Mouse (Mus musculus) liver, embryonic 16.5 days (tissue): Measurements from ENCODE around the gene Vps16. TPM values are rescaled to one million over a fixed set of nuclear protein-coding genes. Genes with fewer than 3 reads are reported as not detected.

Experiments used
- ATAC-seq: fragments of 200-750 bp; cut with Nextera tagmentation; 2 replicates; pipeline ENCODE4 v1.8.0; 2017; ENCODE audit warnings: low read depth, mild to moderate bottlenecking, moderate number of reproducible peaks, moderate library complexity
- H3K27ac ChIP-seq: fragments of 300-500 bp; sonication (generic); 2 replicates; pipeline ENCODE4 v1.5.1; 2014; ENCODE audit warnings: mild to moderate bottlenecking, low read length
- H3K27me3 ChIP-seq: fragments of 300-500 bp; sonication (generic); 2 replicates; pipeline ENCODE4 v1.6.1; 2014; ENCODE audit warnings: low read depth, low read length, mixed read lengths; ENCODE audit not compliant: control insufficient read depth, insufficient read depth
- H3K36me3 ChIP-seq: fragments of 300-500 bp; sonication (generic); 2 replicates; pipeline ENCODE4 v1.6.1; 2014; ENCODE audit warnings: mild to moderate bottlenecking; ENCODE audit not compliant: control insufficient read depth, insufficient read depth
- H3K4me1 ChIP-seq: fragments of 300-500 bp; sonication (generic); 2 replicates; pipeline ENCODE4 v1.6.1; 2014; ENCODE audit warnings: low read depth, low read length, mixed read lengths; ENCODE audit not compliant: control insufficient read depth
- H3K4me2 ChIP-seq: fragments of 300-500 bp; sonication (generic); 2 replicates; pipeline ENCODE4 v1.6.1; 2014; ENCODE audit warnings: low read depth, low read length, mixed read lengths
- H3K4me3 ChIP-seq: fragments of 300-500 bp; sonication (generic); 2 replicates; pipeline ENCODE4 v1.5.1; 2014; ENCODE audit warnings: low read depth, mild to moderate bottlenecking, low read length
- H3K9ac ChIP-seq: fragments of 300-500 bp; sonication (generic); 2 replicates; pipeline ENCODE4 v1.6.1; 2014; ENCODE audit warnings: low read depth, low read length
- H3K9me3 ChIP-seq: fragments of 300-500 bp; sonication (generic); replicated peaks from 2 replicates; pipeline ENCODE4 v1.6.1; 2016; ENCODE audit warnings: low read length; ENCODE audit not compliant: control insufficient read depth
- WGBS: fragments of 180-500 bp; shearing (Covaris S2); extraction: QIAGEN DNeasy Blood & Tissue Kit; methylation state at CpG from one replicate; pipeline ENCODE4 v1.1.7; 2014; ENCODE audit not compliant: insufficient replicate concordance; 5-methylcytosine and 5-hydroxymethylcytosine counted together
- polyA plus RNA-seq: library from polyadenylated mRNA; unstranded; fragments of >200 nt; fragmentation: Nextera tagmentation; extraction: Ambion mirVana; gene quantifications from 2 replicates; pipeline ENCODE4 v1.2.1, GENCODE M21; 2015

Vps16 gene
- polyA plus RNA-seq, 1 experiment from 2014 or later: 33.0 TPM

DNA sequence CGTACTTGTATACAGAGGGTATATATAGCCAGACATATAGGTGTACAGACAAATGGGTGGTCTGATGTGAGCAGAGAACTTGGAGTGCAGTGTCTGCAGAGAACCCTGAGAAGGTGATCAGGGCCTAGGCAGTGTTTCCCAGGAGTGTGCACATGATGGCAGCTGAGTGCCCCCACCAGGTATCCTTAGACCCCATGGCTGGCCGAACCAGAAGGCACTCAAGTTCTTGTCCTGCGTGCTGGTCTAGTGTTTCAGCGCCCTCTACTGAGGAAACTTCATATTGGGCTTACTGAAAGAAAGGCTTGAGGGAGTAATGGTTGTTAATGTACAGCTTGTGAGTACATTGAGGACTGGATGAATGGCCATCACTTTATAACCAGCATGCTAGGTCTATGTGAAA is 9.0 kb downstream of the Vps16 start:
- H3K9me3 ChIP-seq: no peaks in the 10 kb centered on the region
- H3K4me1 ChIP-seq: peaks cover 2% of the 10 kb centered on the region
- WGBS: 20% methylated on average over 4 of the region's 4 CpGs
- peak; percentile 9; the same call in 1 of the 2 replicates for ATAC-seq
- no peak overlapping the region for H3K27ac ChIP-seq
- peaks cover 5% of the 10 kb centered on the region for H3K36me3 ChIP-seq
- no peak overlapping the region for H3K9ac ChIP-seq
- no peaks in the 10 kb centered on the region for H3K27me3 ChIP-seq
- H3K4me2 ChIP-seq: no peak overlapping the region
- H3K4me3 ChIP-seq: no peak overlapping the region

DNA sequence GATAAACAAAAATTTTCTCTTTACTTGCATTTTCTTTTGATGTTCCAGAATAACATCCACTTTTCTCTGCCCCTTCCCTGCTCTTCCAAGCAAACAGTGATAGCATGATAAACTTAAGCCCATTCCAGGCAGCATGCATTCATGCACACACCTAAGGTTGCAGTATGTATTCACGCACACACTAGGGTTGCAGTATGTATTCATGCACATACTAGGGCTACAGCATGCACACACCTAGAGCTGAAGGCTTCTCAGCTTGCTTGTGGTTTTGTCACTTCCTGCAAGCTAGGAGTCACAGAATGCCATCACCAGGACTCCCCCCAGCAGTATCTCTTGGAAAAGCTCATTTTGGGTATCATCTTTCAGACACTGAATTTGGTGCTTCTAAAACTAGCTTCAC is 12.6 kb downstream of the Vps16 start:
- H3K27me3 ChIP-seq: no peaks in the 10 kb centered on the region
- H3K27ac ChIP-seq: no peak overlapping the region
- H3K4me2 ChIP-seq: no peak overlapping the region
- 76% methylated on average over 1 of the region's 1 CpGs for WGBS
- H3K4me3 ChIP-seq: no peak overlapping the region
- ATAC-seq: no peak
- no peaks in the 10 kb centered on the region for H3K9me3 ChIP-seq
- no peak overlapping the region for H3K9ac ChIP-seq
- H3K4me1 ChIP-seq: peaks cover 5% of the 10 kb centered on the region; the same call in 1 of the 2 replicates
- H3K36me3 ChIP-seq: peaks cover 22% of the 10 kb centered on the region

DNA sequence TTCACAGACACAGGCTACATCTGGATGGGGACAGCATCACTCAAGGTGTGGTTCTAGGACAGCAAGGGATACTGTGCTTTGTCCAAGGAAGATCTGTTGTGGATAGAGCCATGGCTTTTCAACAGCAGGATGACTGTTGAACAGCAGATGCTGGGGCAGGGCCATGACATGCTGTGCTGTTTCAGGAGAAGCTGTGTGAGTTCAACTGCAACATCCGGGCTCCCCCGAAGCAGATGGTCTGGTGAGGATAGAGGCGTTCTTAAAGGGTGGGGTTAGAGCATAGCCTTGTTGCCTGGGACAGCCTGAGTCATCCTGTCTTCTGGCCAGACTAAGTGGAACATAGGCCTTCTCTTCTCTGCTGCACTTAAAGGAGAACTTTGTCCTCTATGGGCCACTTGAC is 14.7 kb downstream of the Vps16 start:
- H3K4me2 ChIP-seq: no peak overlapping the region
- peaks cover 39% of the 10 kb centered on the region for H3K36me3 ChIP-seq
- no peak overlapping the region for H3K27ac ChIP-seq
- H3K9me3 ChIP-seq: no peaks in the 10 kb centered on the region
- no peaks in the 10 kb centered on the region for H3K27me3 ChIP-seq
- ATAC-seq: no peak
- no peak overlapping the region for H3K4me3 ChIP-seq
- H3K4me1 ChIP-seq: peaks cover 12% of the 10 kb centered on the region
- no peak overlapping the region for H3K9ac ChIP-seq
- 85% methylated on average over 3 of the region's 3 CpGs for WGBS

DNA sequence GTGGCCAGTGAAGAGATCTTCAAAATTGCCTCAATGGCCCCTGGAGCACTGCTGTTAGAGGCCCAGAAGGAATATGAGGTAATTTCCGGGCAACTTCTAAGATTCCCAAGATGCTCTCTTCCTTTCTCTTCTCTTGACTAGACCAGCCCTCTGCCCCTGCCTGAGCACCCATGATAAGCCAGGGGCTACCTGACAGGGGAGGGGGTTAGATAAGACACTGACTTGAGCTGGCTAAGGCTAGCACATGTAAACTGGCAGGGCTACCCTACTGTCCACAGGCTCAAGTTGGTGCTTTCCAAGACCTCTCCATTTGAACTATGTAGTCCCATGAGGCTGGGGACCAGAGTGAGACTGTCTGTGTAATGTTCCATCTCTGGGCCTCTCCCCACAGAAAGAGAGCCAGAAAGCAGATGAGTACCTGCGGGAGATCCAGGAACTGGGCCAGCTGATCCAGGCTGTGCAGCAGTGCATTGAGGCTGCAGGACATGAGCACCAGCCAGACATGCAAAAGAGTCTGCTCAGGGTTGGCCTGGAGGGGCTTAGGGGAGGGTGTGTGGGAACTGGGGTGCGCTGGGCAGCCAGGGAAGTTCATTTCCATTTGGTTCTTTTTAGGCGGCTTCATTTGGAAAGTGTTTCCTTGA is 15.8 kb downstream of the Vps16 start:
- no peaks in the 10 kb centered on the region for H3K9me3 ChIP-seq
- 69% methylated on average over 4 of the region's 4 CpGs for WGBS
- no peak overlapping the region for H3K9ac ChIP-seq
- H3K4me1 ChIP-seq: peaks cover 12% of the 10 kb centered on the region
- H3K27me3 ChIP-seq: no peaks in the 10 kb centered on the region
- H3K27ac ChIP-seq: no peak overlapping the region
- ATAC-seq: 0 out of 2 replicates have a peak, but pooled peaks have one; percentile 19
- no peak overlapping the region for H3K4me3 ChIP-seq
- H3K36me3 ChIP-seq: peaks cover 40% of the 10 kb centered on the region
- H3K4me2 ChIP-seq: no peak overlapping the region

DNA sequence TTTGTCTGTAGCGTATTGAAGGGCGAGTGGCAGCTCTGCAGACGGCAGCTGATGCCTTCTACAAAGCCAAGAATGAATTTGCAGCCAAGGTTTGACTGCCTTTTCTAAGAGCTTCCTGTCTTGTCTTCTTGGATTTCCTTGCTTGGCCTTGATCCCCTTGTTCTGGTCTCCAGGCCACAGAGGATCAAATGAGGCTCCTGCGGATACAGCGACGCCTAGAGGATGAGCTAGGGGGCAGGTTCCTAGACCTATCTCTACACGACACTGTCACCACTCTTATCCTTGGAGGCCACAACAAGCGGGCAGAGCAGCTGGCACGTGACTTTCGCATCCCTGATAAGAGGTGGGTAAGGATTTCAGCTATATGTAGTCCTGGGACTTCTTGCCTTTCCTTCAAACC is 18.0 kb downstream of the Vps16 start:
- no peak overlapping the region for H3K4me3 ChIP-seq
- H3K9ac ChIP-seq: no peak overlapping the region
- H3K4me1 ChIP-seq: peaks cover 12% of the 10 kb centered on the region
- peaks cover 40% of the 10 kb centered on the region for H3K36me3 ChIP-seq
- H3K27ac ChIP-seq: no peak overlapping the region
- H3K4me2 ChIP-seq: no peak overlapping the region
- peak; percentile 79 for ATAC-seq
- no peaks in the 10 kb centered on the region for H3K27me3 ChIP-seq
- H3K9me3 ChIP-seq: no peaks in the 10 kb centered on the region
- WGBS: 45% methylated on average over 10 of the region's 10 CpGs

DNA sequence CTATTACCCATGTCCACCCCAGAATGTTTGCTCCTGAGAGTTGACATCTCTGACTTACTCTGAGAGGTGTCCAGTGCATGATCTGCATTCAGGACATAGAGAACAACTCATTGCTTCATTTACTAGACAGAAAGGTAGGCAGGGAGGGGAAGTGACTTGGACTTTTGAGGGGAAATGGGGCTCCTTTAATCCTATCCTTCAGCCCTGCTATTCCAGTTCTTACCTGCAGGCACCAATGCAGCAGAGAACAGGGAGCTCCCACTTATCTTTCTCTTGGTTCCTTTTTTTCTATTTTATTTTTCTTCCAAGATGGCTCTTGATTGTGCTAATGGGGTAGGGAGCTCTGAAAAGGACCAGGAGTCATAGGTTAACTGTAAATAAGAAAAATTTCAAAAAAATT is 24.3 kb downstream of the Vps16 start:
- H3K27ac ChIP-seq: no peak overlapping the region
- peaks cover 4% of the 10 kb centered on the region for H3K36me3 ChIP-seq
- no peak overlapping the region for H3K4me3 ChIP-seq
- peaks cover 7% of the 10 kb centered on the region; the same call in 1 of the 2 replicates for H3K27me3 ChIP-seq
- no peak for ATAC-seq
- no peak overlapping the region for H3K4me2 ChIP-seq
- peaks cover 27% of the 10 kb centered on the region for H3K4me1 ChIP-seq
- no peaks in the 10 kb centered on the region for H3K9me3 ChIP-seq
- H3K9ac ChIP-seq: no peak overlapping the region

DNA sequence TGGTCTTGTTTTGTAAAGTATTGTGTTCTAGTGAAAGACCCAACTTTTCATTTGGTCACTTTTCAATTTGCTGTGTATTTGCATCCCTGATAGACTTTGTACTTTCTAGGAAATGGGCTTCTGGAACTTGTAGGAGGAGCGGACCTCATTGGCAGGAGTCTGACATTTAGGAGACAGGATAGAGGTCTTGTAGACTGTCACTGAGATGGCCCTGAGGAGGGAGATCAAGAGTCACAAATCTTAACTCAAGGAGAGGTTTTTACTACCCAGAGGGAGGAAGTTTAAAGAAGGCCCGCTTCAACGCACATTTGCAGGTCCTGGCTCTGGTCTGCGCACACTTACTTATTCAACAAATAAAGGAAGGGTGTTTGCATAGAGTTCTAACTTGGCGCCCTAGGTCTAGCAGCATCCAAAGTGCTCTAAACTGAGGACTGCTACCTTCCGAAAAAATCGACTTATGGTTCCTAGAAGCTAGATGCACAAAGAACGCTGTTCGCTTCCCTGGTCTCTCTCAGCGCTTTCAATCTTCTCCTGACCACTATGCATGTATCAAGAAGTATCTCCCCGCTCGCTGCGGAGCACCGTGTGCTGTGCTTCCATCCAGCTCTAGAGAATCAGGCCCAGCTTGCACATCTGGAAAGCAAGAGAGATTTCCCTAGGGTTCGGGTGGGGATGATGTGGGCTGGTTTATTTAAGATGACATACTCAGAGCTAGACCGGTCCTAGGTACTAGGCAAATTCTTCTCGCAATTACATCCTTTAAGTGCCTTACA is 25.1 kb downstream of the Vps16 start:
- H3K27ac ChIP-seq: no peak overlapping the region
- ATAC-seq: no peak
- H3K27me3 ChIP-seq: peaks cover 7% of the 10 kb centered on the region; the same call in 1 of the 2 replicates
- H3K4me3 ChIP-seq: peak overlapping the region; percentile 89
- H3K9me3 ChIP-seq: no peaks in the 10 kb centered on the region
- 6% methylated on average over 17 of the region's 17 CpGs for WGBS
- H3K9ac ChIP-seq: peak overlapping the region; percentile 91
- H3K36me3 ChIP-seq: no peaks in the 10 kb centered on the region
- peaks cover 27% of the 10 kb centered on the region for H3K4me1 ChIP-seq
- H3K4me2 ChIP-seq: peak overlapping the region; percentile 86

DNA sequence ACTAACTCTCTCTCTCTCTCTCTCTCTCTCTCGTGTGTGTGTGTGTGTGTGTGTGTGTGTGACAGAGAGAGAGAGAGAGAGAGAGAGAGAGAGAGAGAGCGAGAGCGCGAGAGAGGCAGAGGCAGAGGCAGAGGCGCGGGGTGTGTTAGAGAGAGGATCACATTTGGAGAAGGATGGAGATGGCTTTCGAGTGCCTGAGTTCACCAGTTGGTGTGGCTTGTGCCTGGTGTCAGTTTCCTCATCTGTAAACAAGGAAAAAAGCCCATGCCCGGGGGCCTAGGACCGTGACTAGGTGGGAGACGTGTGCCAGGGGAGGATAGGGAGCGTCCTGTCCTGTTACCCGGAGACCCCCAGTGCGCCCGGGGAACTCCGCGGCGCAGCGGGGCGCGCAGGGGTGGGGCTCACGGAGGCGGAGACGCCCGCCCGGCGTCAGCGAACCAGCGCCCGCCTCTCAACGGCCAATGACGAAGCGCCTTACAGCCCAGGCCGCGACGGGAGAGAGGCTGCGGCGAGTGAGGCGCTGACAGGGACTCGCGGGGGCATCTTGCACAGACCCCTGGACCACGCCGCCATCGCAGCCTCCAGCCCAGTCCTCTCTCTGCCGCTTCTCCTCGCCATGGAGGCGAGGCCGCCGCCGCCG is 25.8 kb downstream of the Vps16 start, which contains the start of gene Ptpra:
Gene Ptpra, plus strand, starts transcription at position 485 of the 640 bp plus-strand sequence.
- H3K27ac ChIP-seq: peak within 1 kb of the TSS; percentile 80
- WGBS: under 1% methylated on average over 47 of the region's 50 CpGs
- peaks cover 7% of the 10 kb centered on the region; the same call in 1 of the 2 replicates for H3K27me3 ChIP-seq
- no peaks in the 10 kb centered on the region for H3K9me3 ChIP-seq
- peak within 1 kb of the TSS; percentile 91 for H3K9ac ChIP-seq
- peak within 1 kb of the TSS; percentile 86 for H3K4me2 ChIP-seq
- H3K4me1 ChIP-seq: peaks cover 34% of the 10 kb centered on the region
- peak within 1 kb of the TSS; percentile 89 for H3K4me3 ChIP-seq
- no peaks in the 10 kb centered on the region for H3K36me3 ChIP-seq
- peak; percentile 98 for ATAC-seq

DNA sequence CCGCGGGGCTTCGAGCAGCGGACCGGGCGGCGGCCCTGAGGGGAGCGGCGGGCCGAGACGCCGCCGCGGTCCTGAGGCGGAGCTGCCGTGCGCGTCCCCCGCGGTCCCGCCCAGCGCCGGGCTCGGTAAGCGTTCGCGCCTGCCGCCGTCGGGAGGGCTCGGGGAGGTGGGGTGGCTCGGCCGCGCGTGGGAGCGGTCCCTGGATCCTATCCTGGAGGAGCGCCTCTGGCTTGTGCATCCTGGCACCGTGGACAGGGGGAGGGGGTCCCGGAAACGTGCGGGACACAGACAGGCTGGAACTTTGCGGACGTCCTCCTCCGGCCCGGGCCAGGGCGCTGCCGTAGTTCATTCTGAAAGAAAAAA is 26.3 kb downstream of the Vps16 start:
- WGBS: under 1% methylated on average over 45 of the region's 47 CpGs
- H3K27me3 ChIP-seq: peaks cover 7% of the 10 kb centered on the region; the same call in 1 of the 2 replicates
- ATAC-seq: peak; percentile 92
- no peaks in the 10 kb centered on the region for H3K9me3 ChIP-seq
- peak overlapping the region; percentile 91 for H3K9ac ChIP-seq
- peak overlapping the region; percentile 86 for H3K4me2 ChIP-seq
- H3K4me3 ChIP-seq: peak overlapping the region; percentile 89
- peak overlapping the region; percentile 80 for H3K27ac ChIP-seq
- no peaks in the 10 kb centered on the region for H3K36me3 ChIP-seq
- peaks cover 34% of the 10 kb centered on the region for H3K4me1 ChIP-seq
